Comparison of ENCODE assay signal across 12 mouse cellular contexts in the genomic region with DNA sequence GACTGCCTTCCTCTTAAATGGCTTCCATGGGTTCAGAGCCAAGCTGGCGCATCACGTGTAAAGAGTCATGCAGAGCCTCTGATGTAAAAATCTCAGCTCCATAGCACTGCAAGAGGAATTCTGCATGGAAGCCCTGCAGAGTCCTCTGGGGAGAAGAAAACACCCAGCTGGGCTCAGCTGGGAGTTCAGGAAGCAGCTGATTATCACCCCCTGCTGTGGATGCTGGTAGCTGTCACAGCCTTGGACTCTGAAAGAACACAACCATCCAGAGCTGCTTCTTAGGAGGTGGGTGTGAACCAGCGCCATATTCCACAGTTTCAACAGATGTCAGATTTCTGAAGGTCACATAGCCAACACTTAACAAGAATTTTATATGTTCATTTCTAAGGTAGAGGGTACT.
"Had no signal": no experiment of that assay in that cellular context is flagged by ENCODE, and none has a peak within 500 bp of the region (broad histone marks: within the 10 kb centered on the region; RNA-seq: fewer than 3 reads in every experiment).

No protein-coding gene starts in this region.

- H3K27ac ChIP-seq: layer of hippocampus, adult 2 months; limb, embryonic 13.5 days; liver, embryonic 14.5 days; midbrain, embryonic 13.5 days had no signal

- H3K9me3 ChIP-seq: limb, embryonic 13.5 days; midbrain, embryonic 13.5 days had no signal

- DNase-seq: kidney, adult 9 months; kidney, postnatal 36 days; left cerebral cortex, postnatal 4 days; lung, adult 18-20 months; right cerebral cortex, postnatal 4 days; spleen, adult 18-20 months; thymus, adult 18-20 months; thymus, postnatal 14 days had no signal

- H3K27me3 ChIP-seq: midbrain, embryonic 13.5 days had no signal

- H3K36me3 ChIP-seq: limb, embryonic 13.5 days; midbrain, embryonic 13.5 days had no signal

- H3K4me3 ChIP-seq: layer of hippocampus, adult 2 months; limb, embryonic 13.5 days; midbrain, embryonic 13.5 days had no signal

- H3K4me1 ChIP-seq: midbrain, embryonic 13.5 days had no signal
